Mouse (Mus musculus): ENCODE measurements around the gene Tmem41b. TPM values are rescaled to one million over a fixed set of nuclear protein-coding genes. Genes with fewer than 3 reads are reported as not detected.
A peak's percentile ranks its signal among the peaks of the same experiment; 100 is the strongest.

Tmem41b gene
- polyA plus RNA-seq, 1 experiment, result 27.1 TPM

GRCm38 (mm10) chr7:109962596-109962995 lies 24.1 kb downstream of the Tmem41b start:
- H3K4me1 ChIP-seq (ENCODE audit: control insufficient read depth, insufficient read depth, low read length), result peaks cover 10% of the 10 kb centered on the region; the same call in 1 of the 2 replicates
- no peaks in the 10 kb centered on the region for H3K27me3 ChIP-seq (replicated peaks; ENCODE audit: control insufficient read depth, insufficient read depth, low read length)
- H3K27ac ChIP-seq (ENCODE audit: insufficient read depth, low read depth, low read length), result no peak overlapping the region
- WGBS, result 46% methylated on average over 4 of the region's 4 CpGs
- H3K36me3 ChIP-seq (ENCODE audit: control insufficient read depth, insufficient read depth, low read length), result no peaks in the 10 kb centered on the region
- TF ChIP-seq CTCF (conservative IDR thresholded peaks at IDR 0.05; ENCODE audit: insufficient read depth, insufficient read length, low read depth, low read length), result no peak
- no peak for TF ChIP-seq POLR2A (IDR thresholded peaks at IDR 0.05; ENCODE audit: low read depth, low read length)
- H3K4me3 ChIP-seq (ENCODE audit: insufficient read depth, low read depth, low read length), result no peak overlapping the region
- no peak for DNase-seq

- no peak for DNase-seq
- TF ChIP-seq CTCF (conservative IDR thresholded peaks at IDR 0.05; ENCODE audit: insufficient read depth, insufficient read length, low read depth, low read length) (no peak), POLR2A (IDR thresholded peaks at IDR 0.05; ENCODE audit: low read depth, low read length) (no peak)
- no peaks in the 10 kb centered on the region for H3K27me3 ChIP-seq (replicated peaks; ENCODE audit: control insufficient read depth, insufficient read depth, low read length)
- H3K27ac ChIP-seq (ENCODE audit: insufficient read depth, low read depth, low read length), result no peak overlapping the region
- H3K4me3 ChIP-seq (ENCODE audit: insufficient read depth, low read depth, low read length), result no peak overlapping the region
- H3K4me1 ChIP-seq (ENCODE audit: control insufficient read depth, insufficient read depth, low read length), result peaks cover 10% of the 10 kb centered on the region; the same call in 1 of the 2 replicates
- H3K36me3 ChIP-seq (ENCODE audit: control insufficient read depth, insufficient read depth, low read length), result no peaks in the 10 kb centered on the region
- 76% methylated on average over 2 of the region's 2 CpGs for WGBS
Observed at GRCm38 (mm10) chr7:109961570-109961969, 25.2 kb downstream of the Tmem41b start.

GRCm38 (mm10) chr7:109960613-109961154 lies 26.0 kb downstream of the Tmem41b start:
- Histone ChIP-seq H3K27ac (ENCODE audit: insufficient read depth, low read depth, low read length) (peak overlapping the region; percentile 53; the same call in 1 of the 2 replicates), H3K27me3 (replicated peaks; ENCODE audit: control insufficient read depth, insufficient read depth, low read length) (no peaks in the 10 kb centered on the region), H3K36me3 (ENCODE audit: control insufficient read depth, insufficient read depth, low read length) (no peaks in the 10 kb centered on the region), H3K4me1 (ENCODE audit: control insufficient read depth, insufficient read depth, low read length) (peaks cover 10% of the 10 kb centered on the region; the same call in 1 of the 2 replicates), H3K4me3 (ENCODE audit: insufficient read depth, low read depth, low read length) (peak overlapping the region; percentile 97)
- TF ChIP-seq CTCF (conservative IDR thresholded peaks at IDR 0.05; ENCODE audit: insufficient read depth, insufficient read length, low read depth, low read length), result no peak
- TF ChIP-seq POLR2A (IDR thresholded peaks at IDR 0.05; ENCODE audit: low read depth, low read length), result no peak
- DNase-seq, result no peak
- WGBS, result 17% methylated on average over 13 of the region's 13 CpGs

- peak within 1 kb of the TSS; percentile 97 for H3K4me3 ChIP-seq (ENCODE audit: insufficient read depth, low read depth, low read length)
- H3K27ac ChIP-seq (ENCODE audit: insufficient read depth, low read depth, low read length), result peak within 1 kb of the TSS; percentile 91
- H3K4me1 ChIP-seq (ENCODE audit: control insufficient read depth, insufficient read depth, low read length), result peaks cover 14% of the 10 kb centered on the region
- DNase-seq, result peak; percentile 85
- no peaks in the 10 kb centered on the region for H3K27me3 ChIP-seq (replicated peaks; ENCODE audit: control insufficient read depth, insufficient read depth, low read length)
- WGBS, result 2% methylated on average over 107 of the region's 107 CpGs
- H3K36me3 ChIP-seq (ENCODE audit: control insufficient read depth, insufficient read depth, low read length), result no peaks in the 10 kb centered on the region
- TF ChIP-seq POLR2A (IDR thresholded peaks at IDR 0.05; ENCODE audit: low read depth, low read length) (no peak), CTCF (conservative IDR thresholded peaks at IDR 0.05; ENCODE audit: insufficient read depth, insufficient read length, low read depth, low read length) (no peak)
Observed at GRCm38 (mm10) chr7:109959716-109960612, 26.8 kb downstream of the Tmem41b start, which contains the start of gene Dennd5a. Gene Dennd5a (minus strand): TSS chr7:109960470.

- Histone ChIP-seq H3K27ac (ENCODE audit: insufficient read depth, low read depth, low read length) (peak overlapping the region; percentile 91), H3K36me3 (ENCODE audit: control insufficient read depth, insufficient read depth, low read length) (no peaks in the 10 kb centered on the region), H3K27me3 (replicated peaks; ENCODE audit: control insufficient read depth, insufficient read depth, low read length) (no peaks in the 10 kb centered on the region), H3K4me1 (ENCODE audit: control insufficient read depth, insufficient read depth, low read length) (peaks cover 20% of the 10 kb centered on the region), H3K4me3 (ENCODE audit: insufficient read depth, low read depth, low read length) (peak overlapping the region; percentile 97)
- no peak for TF ChIP-seq CTCF (conservative IDR thresholded peaks at IDR 0.05; ENCODE audit: insufficient read depth, insufficient read length, low read depth, low read length)
- no peak for TF ChIP-seq POLR2A (IDR thresholded peaks at IDR 0.05; ENCODE audit: low read depth, low read length)
- no peak for DNase-seq
- 6% methylated on average over 18 of the region's 18 CpGs for WGBS
Observed at GRCm38 (mm10) chr7:109958843-109959715, 27.6 kb downstream of the Tmem41b start.

- 43% methylated on average over 8 of the region's 8 CpGs for WGBS
Observed at GRCm38 (mm10) chr7:109957996-109958789, 28.5 kb downstream of the Tmem41b start.

More at GRCm38 (mm10) chr7:109957996-109958789, 28.5 kb downstream of the Tmem41b start:
- H3K4me1 ChIP-seq (ENCODE audit: control insufficient read depth, insufficient read depth, low read length), result peaks cover 20% of the 10 kb centered on the region
- no peaks in the 10 kb centered on the region for H3K27me3 ChIP-seq (replicated peaks; ENCODE audit: control insufficient read depth, insufficient read depth, low read length)
- no peak for TF ChIP-seq CTCF (conservative IDR thresholded peaks at IDR 0.05; ENCODE audit: insufficient read depth, insufficient read length, low read depth, low read length)
- TF ChIP-seq POLR2A (IDR thresholded peaks at IDR 0.05; ENCODE audit: low read depth, low read length), result no peak
- DNase-seq, result peak; percentile 34
- H3K4me3 ChIP-seq (ENCODE audit: insufficient read depth, low read depth, low read length), result 0 out of 2 replicates have a peak overlapping the region, but pooled peaks have one; percentile 33
- H3K36me3 ChIP-seq (ENCODE audit: control insufficient read depth, insufficient read depth, low read length), result no peaks in the 10 kb centered on the region
- H3K27ac ChIP-seq (ENCODE audit: insufficient read depth, low read depth, low read length), result peak overlapping the region; percentile 63

Data from kidney, adult 2 months (tissue).